Mouse (Mus musculus): ENCODE data around the gene Eif3m. TPM values are rescaled to one million over a fixed set of nuclear protein-coding genes. Genes with fewer than 3 reads are reported as not detected.
"Not testable (repeated sequence)": the region's sequence is repeated elsewhere in the genome, so short reads cannot be mapped to it uniquely, and the experiment has no call there.

Eif3m gene
- 10 to 100 TPM; 92.4 to 98.3 (median 94.6) TPM for total RNA-seq (2022)

GRCm38 (mm10) chr2:105016967-105017287, at the start of gene Eif3m:
Gene Eif3m (minus strand): TSS chr2:105017080.
- DNase-seq (ENCODE audit: low spot score in 2 of 2) = peak; percentile 88 to 93

GRCm38 (mm10) chr2:105062741-105063372, 46.0 kb upstream of the Eif3m start:
- DNase-seq (ENCODE audit: low spot score in 2 of 2) = no peak

GRCm38 (mm10) chr2:105058577-105059116, 41.8 kb upstream of the Eif3m start:
- no peak for DNase-seq (ENCODE audit: low spot score in 2 of 2)

- DNase-seq (ENCODE audit: low spot score in 2 of 2) = no peak
Observed at GRCm38 (mm10) chr2:105055529-105055928, 38.6 kb upstream of the Eif3m start.

- DNase-seq (ENCODE audit: low spot score in 2 of 2) = no peak
Observed at GRCm38 (mm10) chr2:105048301-105048700, 31.4 kb upstream of the Eif3m start.

- no peak for DNase-seq (ENCODE audit: low spot score in 2 of 2)
Observed at GRCm38 (mm10) chr2:105043152-105043551, 26.3 kb upstream of the Eif3m start.

GRCm38 (mm10) chr2:105040859-105041258, 24.0 kb upstream of the Eif3m start:
- no peak for DNase-seq (ENCODE audit: low spot score in 2 of 2)

GRCm38 (mm10) chr2:105038879-105039278, 22.0 kb upstream of the Eif3m start:
- no peak for DNase-seq (ENCODE audit: low spot score in 2 of 2)

GRCm38 (mm10) chr2:105037956-105038569, 21.2 kb upstream of the Eif3m start:
- DNase-seq (ENCODE audit: low spot score in 2 of 2) = no peak

- DNase-seq (ENCODE audit: low spot score in 2 of 2) = no peak
Observed at GRCm38 (mm10) chr2:105036401-105037070, 19.7 kb upstream of the Eif3m start.

GRCm38 (mm10) chr2:105035985-105036384, 19.1 kb upstream of the Eif3m start:
- DNase-seq (ENCODE audit: low spot score in 2 of 2) = no peak

- DNase-seq (ENCODE audit: low spot score in 2 of 2) = no peak
Observed at GRCm38 (mm10) chr2:105034084-105034483, 17.2 kb upstream of the Eif3m start.

- DNase-seq (ENCODE audit: low spot score in 2 of 2) = no peak
Observed at GRCm38 (mm10) chr2:105030505-105030904, 13.6 kb upstream of the Eif3m start.

- DNase-seq (ENCODE audit: low spot score in 2 of 2) = no peak
Observed at GRCm38 (mm10) chr2:105028806-105029205, 11.9 kb upstream of the Eif3m start.

GRCm38 (mm10) chr2:105026950-105027695, 10.2 kb upstream of the Eif3m start:
- DNase-seq (ENCODE audit: low spot score in 2 of 2) = no peak

GRCm38 (mm10) chr2:105025610-105026009, 8.7 kb upstream of the Eif3m start:
- not testable (repeated sequence) for DNase-seq (ENCODE audit: low spot score in 2 of 2)

GRCm38 (mm10) chr2:105023815-105024214, 6.9 kb upstream of the Eif3m start:
- DNase-seq (ENCODE audit: low spot score in 2 of 2) = no peak

- no peak for DNase-seq (ENCODE audit: low spot score in 2 of 2)
Observed at GRCm38 (mm10) chr2:105023031-105023615, 6.2 kb upstream of the Eif3m start.

GRCm38 (mm10) chr2:105021836-105022235, 5.0 kb upstream of the Eif3m start:
- no peak for DNase-seq (ENCODE audit: low spot score in 2 of 2)

GRCm38 (mm10) chr2:105021256-105021655, 4.4 kb upstream of the Eif3m start:
- DNase-seq (ENCODE audit: low spot score in 2 of 2) = no peak

- no peak for DNase-seq (ENCODE audit: low spot score in 2 of 2)
Observed at GRCm38 (mm10) chr2:105019457-105019856, 2.6 kb upstream of the Eif3m start.
